Mouse (Mus musculus) lung, postnatal 14 days (tissue): ENCODE data around the gene Cx3cl1.

Experiments
- DNase-seq: peaks from one replicate; pipeline ENCODE4 v3.0.0; 2021

The Cx3cl1 gene

GRCm38 (mm10) chr8:94774601-94775000 lies 2.8 kb downstream of the Cx3cl1 start:
- DNase-seq, result no peak

DNA sequence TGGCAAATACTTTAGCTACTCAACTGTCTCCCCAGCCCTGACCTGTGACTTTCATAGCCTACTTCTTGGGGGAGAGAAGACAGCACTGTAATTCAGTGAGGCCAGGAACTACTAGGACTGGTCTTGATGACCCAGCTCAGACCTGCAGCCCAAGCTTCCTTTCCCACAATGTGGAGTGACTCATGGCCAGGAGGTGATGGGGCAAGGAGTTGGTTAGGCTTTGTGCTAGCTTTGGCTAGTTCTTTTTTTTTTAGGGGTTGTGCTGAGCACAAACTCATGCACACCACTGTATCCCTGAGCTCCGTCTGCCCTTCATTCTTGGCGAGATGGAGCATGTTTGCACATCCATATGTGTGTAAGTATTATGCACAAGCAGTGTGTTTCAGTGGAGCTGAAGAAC lies 4.5 kb downstream of the Cx3cl1 start:
- DNase-seq, result no peak

- no peak for DNase-seq
Measured at GRCm38 (mm10) chr8:94778036-94778435, 6.2 kb downstream of the Cx3cl1 start.

DNA sequence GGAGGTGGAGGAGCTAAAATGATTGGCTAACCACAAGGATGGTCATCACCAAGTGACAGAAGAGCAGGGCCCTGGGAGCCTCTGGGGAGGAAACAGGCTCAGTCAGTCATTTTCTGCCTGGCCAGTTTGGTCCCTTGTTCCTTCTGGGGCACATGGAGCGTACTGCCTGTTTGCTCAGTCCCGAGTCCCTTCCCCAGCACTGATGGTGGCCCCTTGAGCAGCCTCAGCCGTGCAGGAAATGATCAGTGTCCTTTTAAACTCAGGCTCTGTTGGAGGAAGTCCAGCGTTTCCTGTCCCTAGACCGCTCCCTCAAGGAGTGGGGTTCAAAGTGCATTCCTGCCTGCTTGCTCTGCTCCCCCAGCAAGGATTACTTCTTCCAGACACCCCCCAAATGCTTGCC lies 6.7 kb downstream of the Cx3cl1 start:
- peak; percentile 61 for DNase-seq

DNA sequence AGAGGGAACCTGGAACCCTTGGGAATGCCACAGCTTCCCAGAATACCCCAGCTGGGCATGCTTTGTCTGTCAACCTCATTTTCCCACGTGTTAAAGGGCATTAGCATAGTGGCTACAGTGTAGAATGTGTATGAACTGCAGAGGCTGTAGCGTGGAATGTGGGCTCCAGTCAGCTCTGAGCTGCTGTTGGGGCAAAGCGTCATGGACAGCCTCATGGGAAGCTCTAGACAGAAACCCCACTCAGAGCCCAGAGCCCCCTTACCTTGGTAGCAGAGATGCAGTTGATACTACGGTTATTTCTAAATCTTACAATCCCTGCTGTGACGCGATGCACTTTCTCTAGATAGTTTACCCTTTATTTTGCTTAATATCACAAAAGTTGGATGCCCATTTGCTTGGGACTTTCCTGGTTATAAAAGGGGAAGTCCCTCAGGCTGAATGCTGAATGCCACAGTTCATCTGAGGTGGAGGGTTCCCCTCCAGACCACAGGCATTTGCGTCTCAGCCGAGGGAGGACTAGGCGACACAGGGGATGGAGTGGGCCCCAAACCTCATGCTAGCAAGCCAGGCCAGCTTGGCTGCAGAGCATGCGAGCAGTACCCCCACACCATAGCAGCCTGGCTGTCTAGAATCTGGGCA lies 7.2 kb downstream of the Cx3cl1 start:
- DNase-seq, result no peak

DNA sequence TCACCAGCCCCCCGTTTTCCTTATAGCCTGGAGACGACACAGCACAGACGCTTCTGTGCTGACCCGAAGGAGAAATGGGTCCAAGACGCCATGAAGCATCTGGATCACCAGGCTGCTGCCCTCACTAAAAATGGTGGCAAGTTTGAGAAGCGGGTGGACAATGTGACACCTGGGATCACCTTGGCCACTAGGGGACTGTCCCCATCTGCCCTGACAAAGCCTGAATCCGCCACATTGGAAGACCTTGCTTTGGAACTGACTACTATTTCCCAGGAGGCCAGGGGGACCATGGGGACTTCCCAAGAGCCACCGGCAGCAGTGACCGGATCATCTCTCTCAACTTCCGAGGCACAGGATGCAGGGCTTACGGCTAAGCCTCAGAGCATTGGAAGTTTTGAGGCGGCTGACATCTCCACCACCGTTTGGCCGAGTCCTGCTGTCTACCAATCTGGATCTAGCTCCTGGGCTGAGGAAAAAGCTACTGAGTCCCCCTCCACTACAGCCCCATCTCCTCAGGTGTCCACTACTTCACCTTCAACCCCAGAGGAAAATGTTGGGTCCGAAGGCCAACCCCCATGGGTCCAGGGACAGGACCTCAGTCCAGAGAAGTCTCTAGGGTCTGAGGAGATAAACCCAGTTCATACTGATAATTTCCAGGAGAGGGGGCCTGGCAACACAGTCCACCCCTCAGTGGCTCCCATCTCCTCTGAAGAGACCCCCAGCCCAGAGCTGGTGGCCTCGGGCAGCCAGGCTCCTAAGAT lies 7.9 kb downstream of the Cx3cl1 start:
- no peak for DNase-seq

DNA sequence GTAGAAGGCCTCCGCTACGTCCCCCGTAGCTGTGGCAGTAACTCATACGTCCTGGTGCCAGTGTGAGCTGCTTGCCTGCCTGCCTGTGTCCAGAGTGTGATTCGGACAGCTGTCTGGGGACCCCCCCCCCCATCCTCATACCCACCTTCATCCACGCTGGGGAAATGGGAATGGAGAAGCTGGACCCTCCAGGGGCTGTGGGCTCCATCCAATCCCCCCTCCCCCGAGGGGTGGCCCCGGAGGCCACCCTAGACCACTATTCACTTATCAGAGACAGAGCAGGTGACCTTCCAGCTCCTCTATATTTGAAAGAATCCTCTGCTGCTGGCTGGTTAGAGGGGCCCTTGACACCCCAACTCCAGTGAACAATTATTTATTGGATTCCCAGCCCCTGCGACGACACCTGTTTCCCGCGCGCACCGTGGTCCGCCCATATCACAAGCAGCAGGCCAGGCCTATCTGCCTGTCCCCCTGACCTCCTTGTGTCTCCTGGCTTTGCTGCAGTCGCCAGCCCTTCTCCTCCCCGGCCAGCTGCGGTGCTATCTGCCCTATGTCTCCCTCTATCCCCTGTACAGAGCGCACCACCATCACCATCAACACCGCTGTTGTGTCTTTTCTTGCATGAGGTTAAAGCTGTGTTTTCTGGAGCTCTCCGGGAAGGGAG lies 8.8 kb downstream of the Cx3cl1 start:
- DNase-seq, result no peak

GRCm38 (mm10) chr8:94781155-94781837 lies 9.5 kb downstream of the Cx3cl1 start:
- no peak for DNase-seq

DNA sequence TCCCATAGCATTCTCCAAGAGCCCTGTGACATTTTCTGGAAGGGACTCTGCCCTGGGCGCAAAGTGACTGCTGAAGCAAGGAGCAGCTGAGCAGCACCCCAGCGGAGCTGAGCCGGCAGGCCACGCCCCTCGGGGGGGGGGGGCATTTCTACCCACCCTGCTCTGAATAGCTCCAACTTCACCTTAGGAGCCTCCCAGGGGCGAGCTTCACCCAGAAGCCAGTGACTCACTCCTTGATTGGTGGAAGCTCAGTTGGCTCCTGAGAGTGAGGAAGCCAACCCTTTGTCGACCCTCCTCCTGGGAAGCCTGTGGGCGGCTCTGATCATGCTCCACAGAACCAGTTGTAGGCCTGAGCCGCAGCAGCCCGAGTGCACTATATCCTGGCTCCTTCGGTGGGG lies 10.0 kb downstream of the Cx3cl1 start:
- DNase-seq, result no peak

GRCm38 (mm10) chr8:94783890-94784289 lies 12.1 kb downstream of the Cx3cl1 start:
- DNase-seq, result no peak

GRCm38 (mm10) chr8:94785247-94785985 lies 13.6 kb downstream of the Cx3cl1 start:
- DNase-seq, result peak; percentile 57

DNA sequence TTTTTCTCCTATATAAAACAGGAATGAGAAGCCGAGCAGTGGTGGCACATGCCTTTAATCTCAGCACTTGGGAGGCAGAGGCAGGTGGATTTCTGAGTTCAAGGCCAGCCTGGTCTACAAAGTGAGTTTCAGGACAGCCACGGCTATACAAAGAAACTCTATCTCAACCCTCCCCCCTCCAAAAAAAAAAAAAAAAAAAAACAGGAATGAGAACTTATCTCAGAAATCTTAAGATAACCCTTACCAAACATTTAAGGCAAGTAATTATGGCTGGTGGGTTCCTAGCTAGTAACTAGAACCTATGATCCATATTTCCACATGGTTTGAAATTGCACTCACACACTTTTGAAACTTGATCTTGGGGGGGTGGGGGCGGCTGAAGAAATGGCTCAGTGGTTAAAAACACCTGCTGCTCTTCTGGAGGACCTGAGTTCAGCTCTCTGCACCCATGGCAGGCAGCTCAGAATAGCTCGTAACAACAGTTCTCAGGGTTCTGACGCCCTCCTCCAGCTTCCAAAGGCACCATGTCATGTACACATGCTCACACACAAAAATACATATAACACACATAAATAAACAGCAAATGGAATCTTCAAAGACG lies 14.3 kb downstream of the Cx3cl1 start:
- DNase-seq, result no peak

- DNase-seq, result peak; percentile 45
Measured at GRCm38 (mm10) chr8:94787524-94788501, 16.0 kb downstream of the Cx3cl1 start.

- DNase-seq, result no peak
Measured at GRCm38 (mm10) chr8:94789256-94789955, 17.6 kb downstream of the Cx3cl1 start.

DNA sequence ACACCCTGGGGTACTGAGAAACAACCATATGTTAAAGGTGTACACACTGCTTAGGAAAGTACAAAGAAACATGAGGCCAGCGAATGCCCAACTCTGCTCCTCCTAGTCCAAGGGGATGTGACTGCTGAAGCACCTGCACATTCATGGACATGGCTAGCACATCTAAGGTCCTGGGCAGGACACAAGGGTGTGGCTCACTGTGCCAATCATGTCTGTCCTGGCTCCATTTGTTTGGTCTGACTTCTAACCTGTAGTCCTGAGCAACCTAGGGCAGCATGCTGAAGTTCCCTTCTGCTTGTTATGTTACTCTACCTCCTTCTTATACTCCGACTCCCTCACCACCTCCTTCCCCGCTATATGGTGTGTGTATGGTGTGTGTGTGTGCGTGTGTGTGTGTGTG lies 22.6 kb downstream of the Cx3cl1 start:
- no peak for DNase-seq

DNA sequence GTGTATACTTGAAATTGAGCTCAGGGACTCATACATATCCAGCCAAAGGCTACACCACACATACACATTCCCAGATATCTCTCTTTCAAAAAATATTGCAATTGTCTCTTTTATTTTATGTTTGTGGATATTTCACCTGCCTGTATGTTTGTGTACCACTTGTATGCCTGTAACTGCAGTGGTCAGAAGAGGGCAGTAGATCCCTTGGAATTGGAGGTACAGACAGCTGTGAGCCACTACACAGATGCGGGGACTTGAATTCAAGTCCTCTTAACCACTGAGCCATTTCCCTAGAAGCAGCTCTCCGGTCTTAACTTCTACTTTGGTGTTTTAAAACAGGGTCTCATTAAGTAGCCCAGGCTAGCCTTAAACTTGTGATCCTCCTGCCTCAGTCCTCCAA lies 23.0 kb downstream of the Cx3cl1 start:
- no peak for DNase-seq

- DNase-seq, result no peak
Measured at GRCm38 (mm10) chr8:94800278-94800968, 28.6 kb downstream of the Cx3cl1 start.

GRCm38 (mm10) chr8:94801293-94802095 lies 29.7 kb downstream of the Cx3cl1 start:
- peak; percentile 65 for DNase-seq

GRCm38 (mm10) chr8:94802375-94802774 lies 30.6 kb downstream of the Cx3cl1 start:
- DNase-seq, result no peak
